ENCODE assay signal across 24 mouse cellular contexts in genomic region chr6:33772551-33773315, GRCm38 (mm10).
A peak's percentile ranks its signal among the peaks of the same experiment; 100 is the strongest.
DNase-seq lines count a peak whose midpoint lies in the region; ATAC-seq and TF ChIP-seq lines count a peak whose summit lies in the region.
"Had no signal": no experiment of that assay in that cellular context is flagged by ENCODE, and none has a peak within 500 bp of the region (broad histone marks: within the 10 kb centered on the region; RNA-seq: fewer than 3 reads in every experiment).

No protein-coding gene starts in this region.

- peaks cover 10% of the 10 kb centered on the region for H3K4me1 ChIP-seq in hindbrain, embryonic 13.5 days (replicated peaks)
- no peaks in the 10 kb centered on the region for H3K4me1 ChIP-seq in hindbrain, postnatal 0 days (ENCODE audit: insufficient read depth, low read length)
- H3K4me1 ChIP-seq in thymus, adult 2 months (replicated peaks; ENCODE audit: control insufficient read depth, insufficient read depth, low read length): no peaks in the 10 kb centered on the region
- H3K4me1 ChIP-seq: embryonic facial prominence, embryonic 10.5 days; liver, embryonic 13.5 days; lung, embryonic 15.5 days had no signal

- peak overlapping the region; percentile 40; the same call in 1 of the 2 replicates for H3K27ac ChIP-seq in hindbrain, embryonic 13.5 days
- H3K27ac ChIP-seq in hindbrain, postnatal 0 days: no peak overlapping the region
- H3K27ac ChIP-seq in thymus, adult 2 months (ENCODE audit: control insufficient read depth, insufficient read depth, low read length): 0 out of 2 replicates have a peak overlapping the region, but pooled peaks have one; percentile 21
- H3K27ac ChIP-seq: embryonic facial prominence, embryonic 10.5 days; heart, embryonic 10.5 days; hindbrain, embryonic 14.5 days; limb, embryonic 12.5 days; liver, embryonic 13.5 days; lung, embryonic 15.5 days; macrophage had no signal

- H3K9ac ChIP-seq in hindbrain, embryonic 13.5 days: no peak overlapping the region
- no peak overlapping the region for H3K9ac ChIP-seq in hindbrain, postnatal 0 days (replicated peaks; ENCODE audit: low read length)
- H3K9ac ChIP-seq: hindbrain, embryonic 14.5 days; limb, embryonic 12.5 days; liver, embryonic 13.5 days; lung, embryonic 15.5 days had no signal

- no peak overlapping the region for H3K4me2 ChIP-seq in hindbrain, embryonic 13.5 days
- no peak overlapping the region for H3K4me2 ChIP-seq in hindbrain, postnatal 0 days (ENCODE audit: low read depth, low read length)
- H3K4me2 ChIP-seq: hindbrain, embryonic 14.5 days; limb, embryonic 12.5 days; liver, embryonic 13.5 days; lung, embryonic 15.5 days had no signal

- H3K4me3 ChIP-seq in hindbrain, embryonic 13.5 days: no peak overlapping the region
- H3K4me3 ChIP-seq in hindbrain, postnatal 0 days (ENCODE audit: low read length): no peak overlapping the region
- no peak overlapping the region for H3K4me3 ChIP-seq in thymus, adult 2 months (ENCODE audit: control insufficient read depth, insufficient read depth, low read length)
- H3K4me3 ChIP-seq: embryonic facial prominence, embryonic 10.5 days; heart, embryonic 10.5 days; limb, embryonic 12.5 days; liver, embryonic 13.5 days; lung, embryonic 15.5 days had no signal

- H3K9me3 ChIP-seq in hindbrain, embryonic 13.5 days: no peaks in the 10 kb centered on the region
- no peaks in the 10 kb centered on the region for H3K9me3 ChIP-seq in hindbrain, postnatal 0 days (ENCODE audit: low read length)
- H3K9me3 ChIP-seq: embryonic facial prominence, embryonic 10.5 days; G1E; heart, embryonic 10.5 days; limb, embryonic 12.5 days; liver, embryonic 13.5 days; lung, embryonic 15.5 days had no signal

- H3K36me3 ChIP-seq in hindbrain, embryonic 13.5 days: no peaks in the 10 kb centered on the region
- H3K36me3 ChIP-seq in hindbrain, postnatal 0 days (ENCODE audit: insufficient read depth, low read length): no peaks in the 10 kb centered on the region
- H3K36me3 ChIP-seq in thymus, adult 2 months (ENCODE audit: control insufficient read depth, insufficient read depth, low read length): no peaks in the 10 kb centered on the region
- H3K36me3 ChIP-seq: embryonic facial prominence, embryonic 10.5 days; G1E; limb, embryonic 12.5 days; liver, embryonic 13.5 days; lung, embryonic 15.5 days had no signal

- 69% methylated on average over 9 of the region's 9 CpGs for WGBS in hindbrain, embryonic 13.5 days
- 62% methylated on average over 9 of the region's 9 CpGs for WGBS in hindbrain, postnatal 0 days
- 24% methylated on average over 9 of the region's 9 CpGs for WGBS in thymus, adult 2 months

- no peak for ATAC-seq in hindbrain, embryonic 13.5 days (ENCODE audit: low FRiP score)
- no peak for ATAC-seq in hindbrain, postnatal 0 days

- no peak for TF ChIP-seq CTCF in hindbrain, postnatal 0 days (IDR thresholded peaks at IDR 0.05; ENCODE audit: low read depth)
- TF ChIP-seq CTCF in thymus, adult 2 months (IDR thresholded peaks at IDR 0.05; ENCODE audit: borderline replicate concordance, control insufficient read depth, extremely low read depth, insufficient read depth, low read length, poor library complexity): no peak

- no peaks in the 10 kb centered on the region for H3K27me3 ChIP-seq in hindbrain, embryonic 13.5 days
- no peaks in the 10 kb centered on the region for H3K27me3 ChIP-seq in hindbrain, postnatal 0 days (ENCODE audit: insufficient read depth, low read length)
- no peaks in the 10 kb centered on the region for H3K27me3 ChIP-seq in thymus, adult 2 months (ENCODE audit: control insufficient read depth, insufficient read depth, low read length)
- H3K27me3 ChIP-seq: limb, embryonic 12.5 days; liver, embryonic 13.5 days; lung, embryonic 15.5 days had no signal

- no peak for DNase-seq in hindbrain, postnatal 0 days (ENCODE audit: low spot score)
- peak; percentile 10 for DNase-seq in thymus, adult 2 months
- DNase-seq in thymus, postnatal 10 days (ENCODE audit: low spot score in 2 of 2): no peak
- peak; percentile 3 for DNase-seq in induced T-regulatory cell, adult 2 months (ENCODE audit: low read depth)
- DNase-seq in cerebellum, adult 8-10 months: no peak
- DNase-seq in gastrocnemius, postnatal 10 days: no peak
- DNase-seq: adrenal gland, postnatal 10 days; B cell, adult 2 months; cerebellum, adult 11-12 months; gastrocnemius, postnatal 36 days; heart, postnatal 14 days; kidney, adult 11 months; kidney, postnatal 25 days; layer of hippocampus, adult 9-11 months; liver, embryonic 13.5 days; spleen, adult 18-20 months had no signal

- TF ChIP-seq POLR2A in thymus, adult 2 months (IDR thresholded peaks at IDR 0.05; ENCODE audit: control insufficient read depth, extremely low read depth, insufficient read depth, low read length, poor library complexity): no peak

Comparison
In these comparisons a context has a peak if more than half of its experiments do, and no peak if none do; other contexts are left out.
1. DNase-seq: peak in thymus, adult 2 months (single experiment) and induced T-regulatory cell, adult 2 months (single experiment); none in hindbrain, postnatal 0 days (single experiment), thymus, postnatal 10 days (0 of 2), cerebellum, adult 8-10 months (single experiment) and gastrocnemius, postnatal 10 days (single experiment).